Mouse (Mus musculus) liver, embryonic 14.5 days (tissue): Measurements from ENCODE around the gene 4921507P07Rik. TPM values are rescaled to one million over a fixed set of nuclear protein-coding genes. Genes with fewer than 3 reads are reported as not detected.

ENCODE experiments used
- ATAC-seq: fragments of 200-750 bp; cut with Nextera tagmentation; 2 replicates; pipeline ENCODE4 v1.8.0; 2017; ENCODE audit warnings: moderate number of reproducible peaks, mild to moderate bottlenecking, moderate library complexity; ENCODE audit not compliant: insufficient read depth
- DNase-seq, 3 experiments: peaks; one replicate each; pipeline ENCODE4 v3.0.0-alpha.2; 2012 to 2013; ENCODE audit warnings: low read depth in 3 of 3, low spot score in 3 of 3
- H3K27ac ChIP-seq: fragments of 300-500 bp; sonication (generic); 2 replicates; pipeline ENCODE4 v1.5.1; 2014; ENCODE audit warnings: moderate library complexity, mild to moderate bottlenecking, control low read depth, inconsistent platforms
- H3K27me3 ChIP-seq: fragments of 300-500 bp; sonication (generic); 2 replicates; pipeline ENCODE4 v1.6.1; 2014; ENCODE audit warnings: mild to moderate bottlenecking, low read length, moderate library complexity; ENCODE audit not compliant: control insufficient read depth, insufficient read depth
- H3K36me3 ChIP-seq: fragments of 300-500 bp; sonication (generic); replicated peaks from 2 replicates; pipeline ENCODE4 v1.6.1; 2014; ENCODE audit warnings: low read depth; ENCODE audit not compliant: control insufficient read depth, insufficient read depth
- H3K4me1 ChIP-seq, 2 experiments: fragments of 200-500 bp in 1 of 2; fragments of 300-500 bp in 1 of 2; sonication (generic) in 1 of 2; replicated peaks; 2 replicates each; pipeline ENCODE4 v1.6.1; 2012 to 2014; ENCODE audit warnings: antibody characterized with exemption in 1 of 2, inconsistent platforms in 1 of 2, low read length in 1 of 2; ENCODE audit not compliant: control insufficient read depth in 2 of 2, insufficient read depth in 2 of 2
- H3K4me2 ChIP-seq: fragments of 300-500 bp; sonication (generic); 2 replicates; pipeline ENCODE4 v1.6.1; 2014; ENCODE audit warnings: low read depth, mild to moderate bottlenecking, control low read depth, moderate library complexity
- H3K4me3 ChIP-seq, 2 experiments: fragments of 200-500 bp in 1 of 2; fragments of 300-500 bp in 1 of 2; sonication (generic) in 1 of 2; 2 replicates each; pipeline ENCODE4 v1.5.1; 2012 to 2014; ENCODE audit warnings: low read depth in 2 of 2, low read length in 2 of 2, mild to moderate bottlenecking in 2 of 2, control low read depth in 1 of 2, inconsistent platforms in 1 of 2, moderate library complexity in 1 of 2; ENCODE audit not compliant: insufficient read depth in 1 of 2
- H3K9ac ChIP-seq: fragments of 300-500 bp; sonication (generic); replicated peaks from 2 replicates; pipeline ENCODE4 v1.6.1; 2014; ENCODE audit warnings: mild to moderate bottlenecking, control low read depth, moderate library complexity
- H3K9me3 ChIP-seq: fragments of 300-500 bp; sonication (generic); 2 replicates; pipeline ENCODE4 v1.6.1; 2016; ENCODE audit warnings: low read length, mixed read lengths; ENCODE audit not compliant: control insufficient read depth
- CTCF ChIP-seq: IDR thresholded peaks from 2 replicates; pipeline ENCODE4 v1.5.1; 2016; ENCODE audit warnings: antibody characterized with exemption, low read depth, control low read depth
- EP300 ChIP-seq: IDR thresholded peaks from 2 replicates; pipeline ENCODE4 v1.6.1; 2016; ENCODE audit warnings: antibody characterized with exemption, low read depth
- WGBS: fragments of 180-500 bp; shearing (Covaris S2); extraction: QIAGEN DNeasy Blood & Tissue Kit; methylation state at CpG from one replicate; pipeline ENCODE4 v1.1.7; 2014; ENCODE audit not compliant: insufficient replicate concordance; 5-methylcytosine and 5-hydroxymethylcytosine counted together
- polyA plus RNA-seq, 2 experiments: library from polyadenylated mRNA; depleted of rRNA in 1 of 2; stranded (reverse) in 1 of 2; unstranded in 1 of 2; fragments of >200 nt; fragmentation: Nextera tagmentation in 1 of 2; extraction: Ambion mirVana in 1 of 2; gene quantifications; 2 replicates each; pipeline versions ENCODE4 v1.2.1 to v1.2.3; 2012 to 2014

4921507P07Rik gene
- polyA plus RNA-seq, 2 experiments: 0.31 to 0.39 TPM

GRCm38 (mm10) chr6:50590234-50590633 is 6.2 kb downstream of the 4921507P07Rik start:
- no peaks in the 10 kb centered on the region for H3K36me3 ChIP-seq
- H3K27me3 ChIP-seq: no peaks in the 10 kb centered on the region
- peaks cover 0 to 13% of the 10 kb centered on the region in 2 experiments; a peak in 2 of 4 replicates for H3K4me1 ChIP-seq
- ATAC-seq: no peak
- H3K4me3 ChIP-seq: no peak overlapping the region
- no peak for DNase-seq
- 32% methylated on average over 3 of the region's 3 CpGs for WGBS
- H3K9ac ChIP-seq: no peak overlapping the region
- H3K27ac ChIP-seq: no peak overlapping the region
- TF ChIP-seq EP300 (no peak), CTCF (no peak)
- no peaks in the 10 kb centered on the region; the same call in 1 of the 2 replicates for H3K9me3 ChIP-seq
- H3K4me2 ChIP-seq: no peak overlapping the region

GRCm38 (mm10) chr6:50588251-50588650 is 8.2 kb downstream of the 4921507P07Rik start:
- DNase-seq: peak; percentile 52 to 60 (median 54)
- no peaks in the 10 kb centered on the region for H3K27me3 ChIP-seq
- WGBS: 70% methylated on average over 1 of the region's 1 CpGs

GRCm38 (mm10) chr6:50587412-50587811 is 9.0 kb downstream of the 4921507P07Rik start:
- Histone ChIP-seq H3K36me3 (no peaks in the 10 kb centered on the region), H3K27ac (no peak overlapping the region), H3K9me3 (no peaks in the 10 kb centered on the region), H3K4me1 (peaks cover 0 to 11% of the 10 kb centered on the region in 2 experiments; a peak in 2 of 4 replicates), H3K4me2 (no peak overlapping the region), H3K9ac (no peak overlapping the region), H3K27me3 (no peaks in the 10 kb centered on the region), H3K4me3 (no peak overlapping the region)
- ATAC-seq (no peak), DNase-seq (no peak)
- TF ChIP-seq CTCF: no peak
- no peak for TF ChIP-seq EP300
- WGBS: 52% methylated on average over 2 of the region's 2 CpGs

More at GRCm38 (mm10) chr6:50588251-50588650, 8.2 kb downstream of the 4921507P07Rik start:
- Histone ChIP-seq H3K4me1 (peaks cover 0 to 13% of the 10 kb centered on the region in 2 experiments; a peak in 2 of 4 replicates), H3K36me3 (no peaks in the 10 kb centered on the region), H3K9me3 (no peaks in the 10 kb centered on the region), H3K4me3 (no peak overlapping the region), H3K4me2 (no peak overlapping the region), H3K9ac (no peak overlapping the region), H3K27ac (no peak overlapping the region)
- TF ChIP-seq EP300: no peak
- peak; percentile 77 for TF ChIP-seq CTCF
- no peak for ATAC-seq

- Histone ChIP-seq H3K27me3 (no peaks in the 10 kb centered on the region), H3K4me2 (no peak overlapping the region), H3K9ac (no peak overlapping the region), H3K4me1 (peaks cover 0 to 11% of the 10 kb centered on the region in 2 experiments; a peak in 2 of 4 replicates), H3K4me3 (no peak overlapping the region), H3K27ac (no peak overlapping the region), H3K36me3 (no peaks in the 10 kb centered on the region), H3K9me3 (no peaks in the 10 kb centered on the region)
- TF ChIP-seq CTCF (no peak), EP300 (no peak)
- WGBS: 62% methylated on average over 5 of the region's 5 CpGs
- no peak for ATAC-seq
- no peak for DNase-seq
Observed at GRCm38 (mm10) chr6:50586316-50586715, 10.1 kb downstream of the 4921507P07Rik start.

GRCm38 (mm10) chr6:50585733-50586132 is 10.7 kb downstream of the 4921507P07Rik start:
- Histone ChIP-seq H3K36me3 (no peaks in the 10 kb centered on the region), H3K27ac (no peak overlapping the region)

More at GRCm38 (mm10) chr6:50585733-50586132, 10.7 kb downstream of the 4921507P07Rik start:
- no peak for ATAC-seq
- Histone ChIP-seq H3K4me3 (no peak overlapping the region), H3K4me2 (no peak overlapping the region), H3K27me3 (no peaks in the 10 kb centered on the region), H3K9me3 (no peaks in the 10 kb centered on the region), H3K4me1 (peaks cover 0 to 11% of the 10 kb centered on the region in 2 experiments; a peak in 2 of 4 replicates), H3K9ac (no peak overlapping the region)
- WGBS: 60% methylated on average over 7 of the region's 7 CpGs
- TF ChIP-seq EP300 (no peak), CTCF (no peak)
- DNase-seq: no peak
